Mouse (Mus musculus) frontal cortex, postnatal 25 days (tissue): ENCODE measurements around the gene Nipal4.

ENCODE experiments used
- DNase-seq, 2 experiments: peaks; one replicate each; pipeline ENCODE4 v3.0.0; 2022; ENCODE audit warnings: low spot score in 2 of 2

The Nipal4 gene

DNA sequence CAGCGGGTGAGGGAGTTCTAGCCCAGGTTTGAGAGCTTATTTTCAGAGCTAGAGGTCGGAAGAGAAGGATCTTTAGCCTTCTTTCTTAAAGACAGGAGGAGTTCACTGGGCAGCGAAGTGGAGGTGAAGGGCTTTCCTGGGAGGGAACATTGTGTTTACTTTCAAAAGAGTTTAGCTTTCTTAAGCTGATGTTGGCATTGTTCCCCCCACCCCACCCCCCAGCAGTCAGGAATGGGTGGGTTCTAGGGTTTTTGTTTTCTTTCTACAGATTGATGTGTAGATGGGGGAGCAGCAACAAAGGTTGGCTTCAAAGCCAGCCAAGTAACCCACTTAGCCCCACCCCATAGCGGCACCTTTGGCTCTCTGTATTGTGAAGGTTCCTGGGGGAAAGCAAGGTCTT is 51.3 kb downstream of the Nipal4 start:
- no peak for DNase-seq

- no peak for DNase-seq
Observed at GRCm38 (mm10) chr11:46114221-46114620, 52.1 kb downstream of the Nipal4 start.

GRCm38 (mm10) chr11:46113211-46113610 is 53.1 kb downstream of the Nipal4 start:
- no peak for DNase-seq

- DNase-seq = no peak
Observed at GRCm38 (mm10) chr11:46110945-46111287, 55.4 kb downstream of the Nipal4 start.

DNA sequence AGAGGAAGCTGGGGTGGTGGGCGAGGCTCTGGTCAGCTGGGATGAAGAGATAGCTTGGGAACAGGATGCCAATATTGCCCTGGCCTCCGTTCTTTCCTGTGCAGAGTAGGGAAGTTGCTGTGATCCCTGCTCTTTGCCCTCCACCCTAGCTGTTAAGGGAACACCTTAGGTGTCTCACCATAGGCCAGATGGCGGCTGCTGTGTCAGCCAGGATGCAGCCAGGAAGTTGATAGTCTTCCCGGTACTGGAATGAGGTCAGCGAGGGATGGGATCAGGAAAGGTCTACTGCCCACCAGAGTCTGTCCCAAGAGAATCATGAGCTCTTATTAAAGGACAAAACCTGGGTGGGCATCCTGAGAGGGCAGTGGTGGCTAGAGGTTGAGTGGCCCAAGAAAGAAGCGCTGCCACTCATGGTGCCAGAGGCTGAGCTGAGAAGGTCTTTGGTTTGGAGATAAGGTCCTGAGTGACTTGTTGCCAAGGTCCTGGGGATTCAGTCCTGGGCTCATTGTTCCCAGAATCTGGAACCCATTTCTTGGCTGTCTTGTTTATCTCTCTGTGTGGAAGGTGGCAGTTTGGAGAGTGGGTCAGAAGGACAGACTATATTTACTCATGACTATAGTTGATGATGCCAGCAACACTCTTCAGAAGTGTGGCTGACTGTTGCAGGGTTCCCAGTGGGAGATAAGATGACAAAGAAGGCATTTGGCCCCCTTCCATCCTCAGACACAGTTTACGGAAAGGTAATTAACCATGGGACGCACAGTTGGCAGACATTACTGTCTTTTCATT is 56.0 kb downstream of the Nipal4 start:
- DNase-seq = no peak

DNA sequence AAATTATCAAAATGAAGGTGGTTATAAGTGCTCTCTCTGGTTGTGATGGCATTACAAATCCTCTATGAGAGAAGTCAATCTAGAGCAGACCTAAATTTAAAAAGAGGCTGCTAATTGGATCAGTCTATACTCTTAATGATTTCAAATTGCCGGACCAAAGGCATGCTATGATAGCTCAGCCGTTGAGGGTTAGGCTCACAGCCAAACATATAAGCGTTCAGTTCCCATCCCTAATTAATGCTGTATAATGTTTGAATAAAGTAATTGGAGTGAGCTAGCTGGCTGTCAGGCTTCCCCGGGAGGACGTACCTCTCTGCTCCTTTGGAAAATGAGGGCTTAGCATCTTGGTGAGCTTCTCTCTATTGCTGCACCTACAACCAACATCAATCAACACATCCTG is 57.1 kb downstream of the Nipal4 start:
- no peak for DNase-seq

GRCm38 (mm10) chr11:46107046-46107445 is 59.3 kb downstream of the Nipal4 start:
- DNase-seq = no peak

DNA sequence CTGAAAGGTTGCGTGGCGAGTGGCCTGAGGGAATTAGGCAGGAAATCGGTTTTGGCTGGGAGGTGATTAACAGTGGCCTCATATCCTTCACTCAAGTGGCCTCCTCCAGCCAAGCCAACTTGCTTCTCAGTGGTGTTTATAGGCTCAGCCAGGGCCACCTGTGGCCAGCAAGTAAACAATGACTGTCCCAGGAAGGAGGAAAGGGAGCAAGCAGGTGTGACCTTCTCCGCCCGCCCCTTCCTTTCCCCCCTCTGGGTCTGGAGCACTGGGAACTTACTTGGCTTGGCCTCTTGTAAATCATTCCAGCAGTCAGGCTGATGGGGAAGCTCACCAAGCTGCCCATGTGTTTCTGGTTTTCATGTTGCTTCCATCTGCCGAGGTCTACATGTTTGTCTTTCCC is 64.2 kb downstream of the Nipal4 start:
- DNase-seq = no peak
